Mouse (Mus musculus) myocyte (in vitro differentiated cells): ENCODE measurements at regions not wholly inside any gene's neighbourhood (a gene's known extent, or its start where the extent isn't known, plus 50 kb on each side); places are given as distances from the start of the nearest gene placed in this dataset.

Source experiments
- E2F4 ChIP-seq: IDR thresholded peaks from one replicate; pipeline ENCODE4 v1.6.1; 2011; ENCODE audit warnings: mild to moderate bottlenecking, control low read depth, moderate library complexity; ENCODE audit not compliant: insufficient read depth
- MAX ChIP-seq: IDR thresholded peaks from one replicate; pipeline ENCODE4 v1.6.1; 2011; ENCODE audit warnings: low read depth, mild to moderate bottlenecking, control low read depth
- MYOD1 ChIP-seq, 3 experiments: IDR thresholded peaks; one replicate each; pipeline ENCODE4 v1.6.1; 2011; ENCODE audit warnings: control low read depth in 2 of 3, low read depth in 2 of 3, mild to moderate bottlenecking in 2 of 3, moderate library complexity in 1 of 3; ENCODE audit not compliant: insufficient read length in 2 of 3, control insufficient read depth in 1 of 3
- MYOG ChIP-seq, 3 experiments: IDR thresholded peaks; one replicate each; pipeline ENCODE4 v1.6.1; 2011; ENCODE audit warnings: control low read depth in 2 of 3, low read depth in 2 of 3, mild to moderate bottlenecking in 2 of 3; ENCODE audit not compliant: insufficient read length in 2 of 3, control insufficient read depth in 1 of 3, insufficient read depth in 1 of 3
- POLR2A ChIP-seq: IDR thresholded peaks from one replicate; pipeline ENCODE4 v1.6.1; 2011; ENCODE audit warnings: low read depth, mild to moderate bottlenecking, control low read depth, moderate library complexity; ENCODE audit not compliant: insufficient read length
- SRF ChIP-seq: IDR thresholded peaks from one replicate; pipeline ENCODE4 v1.6.1; 2011; ENCODE audit warnings: low read depth; ENCODE audit not compliant: control insufficient read depth, insufficient read length
- TCF12 ChIP-seq: IDR thresholded peaks from one replicate; pipeline ENCODE4 v1.6.1; 2011; ENCODE audit warnings: mild to moderate bottlenecking, control low read depth; ENCODE audit not compliant: poor library complexity, insufficient read depth, severe bottlenecking
- USF1 ChIP-seq: IDR thresholded peaks from one replicate; pipeline ENCODE4 v1.6.1; 2011; ENCODE audit warnings: low read depth, mild to moderate bottlenecking, control low read depth, moderate library complexity

- TF ChIP-seq POLR2A (no peak), E2F4 (no peak), MAX (no peak), TCF12 (no peak), SRF (no peak), MYOD1 (IDR thresholded peaks at IDR 0.05; ENCODE audit: control insufficient read depth in 1 of 3, insufficient read length in 2 of 3, low read depth in 2 of 3) (no peak), USF1 (no peak), MYOG (IDR thresholded peaks at IDR 0.05; ENCODE audit: control insufficient read depth in 1 of 3, insufficient read depth in 1 of 3, insufficient read length in 2 of 3, low read depth in 2 of 3) (no peak)
Measured at GRCm38 (mm10) chr9:116511450-116511849, 336.3 kb upstream of the Tgfbr2 start.
